Mouse (Mus musculus) ES-E14 (cell line): ENCODE measurements at regions not wholly inside any gene's neighbourhood (a gene's known extent, or its start where the extent isn't known, plus 50 kb on each side); places are given as distances from the start of the nearest gene placed in this dataset.

Experiments
- DNase-seq: peaks from one replicate; pipeline ENCODE4 v3.0.0-alpha.2; 2013; ENCODE audit warnings: low read depth, low spot score
- H3K27ac ChIP-seq: 2 replicates; pipeline ENCODE4 v1.5.1; 2012; ENCODE audit warnings: low read depth, mild to moderate bottlenecking, low read length, moderate library complexity, mixed read lengths; ENCODE audit not compliant: poor library complexity, insufficient read depth, severe bottlenecking
- H3K36me3 ChIP-seq: 2 replicates; pipeline ENCODE4 v1.6.1; 2012; ENCODE audit warnings: mild to moderate bottlenecking, low read length, moderate library complexity, mixed read lengths; ENCODE audit not compliant: control insufficient read depth, poor library complexity, insufficient read depth, severe bottlenecking
- H3K4me1 ChIP-seq, 2 experiments: fragments of 150-350 bp in 1 of 2; sonication (generic) in 1 of 2; 2 replicates each; pipeline ENCODE4 v1.6.1; 2012; ENCODE audit warnings: low read length in 2 of 2, mild to moderate bottlenecking in 1 of 2, mixed read lengths in 1 of 2; ENCODE audit not compliant: control insufficient read depth in 2 of 2, insufficient read depth in 2 of 2, poor library complexity in 1 of 2
- H3K4me3 ChIP-seq, 2 experiments: fragments of 150-350 bp in 1 of 2; sonication (generic) in 1 of 2; 2 replicates each; pipeline ENCODE4 v1.5.1; 2012; ENCODE audit warnings: low read length in 2 of 2, low read depth in 1 of 2, mild to moderate bottlenecking in 1 of 2, mixed read lengths in 1 of 2; ENCODE audit not compliant: insufficient read depth in 1 of 2, poor library complexity in 1 of 2, severe bottlenecking in 1 of 2
- H3K9ac ChIP-seq: 2 replicates; pipeline ENCODE4 v1.6.1; 2012; ENCODE audit warnings: low read depth, mild to moderate bottlenecking, low read length, mixed read lengths; ENCODE audit not compliant: poor library complexity, insufficient read depth, severe bottlenecking
- H3K9me3 ChIP-seq: fragments of 150-350 bp; sonication (generic); 2 replicates; pipeline ENCODE4 v1.6.1; 2012; ENCODE audit warnings: low read depth, mild to moderate bottlenecking, low read length; ENCODE audit not compliant: control insufficient read depth, insufficient read depth
- CHD2 ChIP-seq: IDR thresholded peaks from 2 replicates; pipeline ENCODE4 v1.6.1; 2014; ENCODE audit warnings: mild to moderate bottlenecking, low read depth, low read length, inconsistent platforms
- HCFC1 ChIP-seq: IDR thresholded peaks from 2 replicates; pipeline ENCODE4 v1.6.1; 2012; ENCODE audit warnings: low read length, inconsistent platforms, borderline replicate concordance; ENCODE audit not compliant: insufficient read depth
- MAFK ChIP-seq: IDR thresholded peaks from 2 replicates; pipeline ENCODE4 v1.6.1; 2014; ENCODE audit warnings: mild to moderate bottlenecking, low read depth, low read length, inconsistent platforms; ENCODE audit not compliant: insufficient read depth
- ZC3H11A ChIP-seq: IDR thresholded peaks from 2 replicates; pipeline ENCODE4 v1.6.1; 2012; ENCODE audit warnings: low read depth, mild to moderate bottlenecking, inconsistent platforms, low read length, borderline replicate concordance
- ZNF384 ChIP-seq: IDR thresholded peaks from 2 replicates; pipeline ENCODE4 v1.6.1; 2012; ENCODE audit warnings: low read depth, low read length, inconsistent platforms
- in situ Hi-C, 2 experiments: fragments of 600-800 bp; cut with MboI; formaldehyde crosslinking; loops; one replicate each; pipeline ENCODE4 v1.15.1; 2025; ENCODE audit warnings: low sequenced_read_pairs in 2 of 2, inconsistent platforms in 1 of 2; ENCODE audit not compliant: unreplicated experiment in 2 of 2

GRCm38 (mm10) chr1:159156428-159156827 lies 75.7 kb upstream of the Cop1 start:
- H3K9me3 ChIP-seq, result no peaks in the 10 kb centered on the region
- no peak for TF ChIP-seq ZC3H11A
- no peak for TF ChIP-seq ZNF384
- TF ChIP-seq CHD2, result no peak
- TF ChIP-seq MAFK, result no peak
- TF ChIP-seq HCFC1, result no peak
- H3K36me3 ChIP-seq, result no peaks in the 10 kb centered on the region
- H3K4me3 ChIP-seq, result no peak overlapping the region
- no peak overlapping the region for H3K9ac ChIP-seq
- no peak overlapping the region for H3K27ac ChIP-seq
- in situ Hi-C loops, result no loop called here
- no peak for DNase-seq
- H3K4me1 ChIP-seq, result no peaks in the 10 kb centered on the region

GRCm38 (mm10) chr1:159160035-159160960 lies 71.8 kb upstream of the Cop1 start:
- no peak overlapping the region for H3K4me3 ChIP-seq
- TF ChIP-seq CHD2 (no peak), ZNF384 (no peak), MAFK (no peak), ZC3H11A (no peak), HCFC1 (no peak)
- no peak overlapping the region for H3K9ac ChIP-seq
- no peak for DNase-seq
- in situ Hi-C loops, result no loop called here
- no peaks in the 10 kb centered on the region for H3K9me3 ChIP-seq
- no peaks in the 10 kb centered on the region for H3K36me3 ChIP-seq
- H3K4me1 ChIP-seq, result no peaks in the 10 kb centered on the region
- no peak overlapping the region for H3K27ac ChIP-seq

GRCm38 (mm10) chr1:159163113-159163885 lies 68.8 kb upstream of the Cop1 start:
- Histone ChIP-seq H3K9me3 (no peaks in the 10 kb centered on the region), H3K27ac (no peak overlapping the region), H3K4me1 (no peaks in the 10 kb centered on the region), H3K9ac (no peak overlapping the region), H3K4me3 (no peak overlapping the region), H3K36me3 (no peaks in the 10 kb centered on the region)
- TF ChIP-seq ZNF384 (no peak), HCFC1 (no peak), CHD2 (no peak), ZC3H11A (no peak), MAFK (no peak)
- no peak for DNase-seq
- in situ Hi-C loops, result no loop called here

- Histone ChIP-seq H3K4me1 (no peaks in the 10 kb centered on the region), H3K9ac (no peak overlapping the region), H3K9me3 (no peaks in the 10 kb centered on the region), H3K27ac (no peak overlapping the region), H3K4me3 (no peak overlapping the region), H3K36me3 (no peaks in the 10 kb centered on the region)
- in situ Hi-C loops, result no loop called here
- TF ChIP-seq ZNF384, result no peak
- TF ChIP-seq CHD2, result no peak
- TF ChIP-seq MAFK, result no peak
- no peak for TF ChIP-seq ZC3H11A
- no peak for TF ChIP-seq HCFC1
- no peak for DNase-seq
These were observed 50.1 kb upstream of the Cop1 start for GRCm38 (mm10) chr1:159182031-159182430.
